ENCODE assay signal across 10 mouse cellular contexts in the genomic region with DNA sequence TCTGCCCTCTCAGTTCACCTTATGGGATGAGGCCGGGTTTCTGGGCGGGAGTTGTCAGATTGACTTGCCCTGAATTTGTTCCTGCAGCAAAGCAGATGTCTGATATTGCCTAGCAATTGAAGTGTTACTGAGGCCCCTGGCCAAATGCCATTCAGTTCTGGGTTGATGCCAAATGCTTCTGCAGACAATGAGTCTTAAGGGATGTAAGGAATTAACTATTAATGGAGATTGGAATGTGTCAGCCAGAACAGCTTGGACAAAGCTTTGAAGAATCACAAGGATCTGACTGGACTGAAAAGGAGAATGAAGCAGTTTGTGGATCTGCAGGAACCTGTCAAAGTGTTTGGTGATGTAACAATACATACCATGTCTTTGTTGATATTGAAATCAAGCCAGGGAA.
DNase-seq lines count a peak whose midpoint lies in the region; ATAC-seq and TF ChIP-seq lines count a peak whose summit lies in the region.
"Had no signal": no experiment of that assay in that cellular context is flagged by ENCODE, and none has a peak within 500 bp of the region (broad histone marks: within the 10 kb centered on the region; RNA-seq: fewer than 3 reads in every experiment).

No protein-coding gene starts in this region.

- no peak overlapping the region for H3K4me2 ChIP-seq in heart, embryonic 11.5 days
- H3K4me2 ChIP-seq in hindbrain, embryonic 15.5 days, result no peak overlapping the region

- no peaks in the 10 kb centered on the region for H3K27me3 ChIP-seq in heart, adult 2 months (ENCODE audit: control insufficient read depth, insufficient read depth, low read length)
- no peaks in the 10 kb centered on the region for H3K27me3 ChIP-seq in heart, embryonic 11.5 days (ENCODE audit: control insufficient read depth, insufficient read depth, low read length)
- H3K27me3 ChIP-seq in hindbrain, embryonic 15.5 days, result no peaks in the 10 kb centered on the region

- H3K9ac ChIP-seq in heart, adult 2 months (ENCODE audit: low read depth, low read length), result no peak overlapping the region
- no peak overlapping the region for H3K9ac ChIP-seq in heart, embryonic 11.5 days (ENCODE audit: low read depth, low read length)
- no peak overlapping the region for H3K9ac ChIP-seq in hindbrain, embryonic 15.5 days

- 37% methylated on average over 2 of the region's 2 CpGs for WGBS in heart, adult 2 months
- WGBS in heart, embryonic 11.5 days (ENCODE audit: insufficient replicate concordance), result 24% methylated on average over 2 of the region's 2 CpGs
- 22% methylated on average over 2 of the region's 2 CpGs for WGBS in hindbrain, embryonic 15.5 days

- TF ChIP-seq POLR2A in heart, adult 2 months (IDR thresholded peaks at IDR 0.05; ENCODE audit: insufficient read depth, low read depth, low read length), result no peak

- H3K4me3 ChIP-seq in heart, adult 2 months, result no peak overlapping the region
- no peak overlapping the region for H3K4me3 ChIP-seq in heart, embryonic 11.5 days (ENCODE audit: low read depth, low read length)
- no peak overlapping the region for H3K4me3 ChIP-seq in hindbrain, embryonic 15.5 days

- no peak overlapping the region for H3K27ac ChIP-seq in heart, adult 2 months
- no peak overlapping the region for H3K27ac ChIP-seq in heart, embryonic 11.5 days (ENCODE audit: low read depth, low read length)
- no peak overlapping the region for H3K27ac ChIP-seq in hindbrain, embryonic 15.5 days (replicated peaks)

- no peak for TF ChIP-seq EP300 in heart, adult 2 months (IDR thresholded peaks at IDR 0.05; ENCODE audit: insufficient read depth, low read depth, low read length)

- peak; percentile 23 to 40 for DNase-seq in heart, adult 2 months
- peak; percentile 29 for DNase-seq in right cerebral cortex, postnatal 4 days
- DNase-seq in right cerebral cortex, adult 2 months (ENCODE audit: low spot score in 2 of 2), result no peak
- no peak for DNase-seq in embryo, embryonic 11 days
- DNase-seq in left cerebral cortex, adult 11 months (ENCODE audit: low spot score), result no peak
- DNase-seq: thymus, postnatal 25 days had no signal

- no peaks in the 10 kb centered on the region for H3K36me3 ChIP-seq in heart, adult 2 months (ENCODE audit: control insufficient read depth, insufficient read depth, low read length)
- H3K36me3 ChIP-seq in heart, embryonic 11.5 days (ENCODE audit: control insufficient read depth, insufficient read depth, low read length), result no peaks in the 10 kb centered on the region
- H3K36me3 ChIP-seq in hindbrain, embryonic 15.5 days, result no peaks in the 10 kb centered on the region
- H3K36me3 ChIP-seq: G1E had no signal

- intact Hi-C loops in heart, adult 2 months (cut with DNase I), result loop anchor here (5.0 to 10.0 kb wide), 2 partner anchors 111 to 249 kb away; a partner anchor contains a TSS

- ATAC-seq in heart, embryonic 11.5 days (replicated peaks; ENCODE audit: insufficient number of reproducible peaks, low FRiP score, low TSS enrichment), result no peak
- 0 out of 2 replicates have a peak, but pooled peaks have one; percentile 66 for ATAC-seq in hindbrain, embryonic 15.5 days (ENCODE audit: low FRiP score, low read depth)
- no peak for ATAC-seq in megakaryocyte, adult 5-6 weeks (ENCODE audit: poor library complexity, severe bottlenecking)

- H3K79me2 ChIP-seq in heart, adult 2 months (replicated peaks; ENCODE audit: control insufficient read depth, insufficient read depth, low read length), result no peaks in the 10 kb centered on the region

- no peaks in the 10 kb centered on the region for H3K9me3 ChIP-seq in heart, embryonic 11.5 days (replicated peaks; ENCODE audit: control insufficient read depth, low read length)
- H3K9me3 ChIP-seq in hindbrain, embryonic 15.5 days, result no peaks in the 10 kb centered on the region
- H3K9me3 ChIP-seq: G1E had no signal

- no peak for TF ChIP-seq CTCF in heart, adult 2 months (IDR thresholded peaks at IDR 0.05)

- no peaks in the 10 kb centered on the region for H3K4me1 ChIP-seq in heart, adult 2 months (ENCODE audit: control insufficient read depth, insufficient read depth, low read length)
- H3K4me1 ChIP-seq in heart, embryonic 11.5 days (ENCODE audit: control insufficient read depth, insufficient read depth, low read length), result no peaks in the 10 kb centered on the region
- H3K4me1 ChIP-seq in hindbrain, embryonic 15.5 days (replicated peaks), result no peaks in the 10 kb centered on the region

Comparison
In these comparisons a context has a peak if more than half of its experiments do, and no peak if none do; other contexts are left out.
1. DNase-seq: peak in heart, adult 2 months (2 of 2) and right cerebral cortex, postnatal 4 days (single experiment); none in right cerebral cortex, adult 2 months (0 of 2), embryo, embryonic 11 days (single experiment) and left cerebral cortex, adult 11 months (single experiment).